Mouse (Mus musculus) T-helper 1 cell (primary cell): ENCODE data around the gene Coq10a.
"Not testable (repeated sequence)": the region's sequence is repeated elsewhere in the genome, so short reads cannot be mapped to it uniquely, and the experiment has no call there.

Experiments used
- in situ Hi-C: fragments of 300-600 bp; cut with MboI, MseI; formaldehyde crosslinking; loops from one replicate; pipeline ENCODE4 v1.15.1; 2025; ENCODE audit warnings: high pct_unique_total_duplicates

The Coq10a gene

GRCm38 (mm10) chr10:128344568-128345275 is 24.1 kb downstream of the Coq10a start:
- in situ Hi-C loops: no loop called here

- in situ Hi-C loops: no loop called here
Observed at GRCm38 (mm10) chr10:128343436-128343835, 25.4 kb downstream of the Coq10a start.

GRCm38 (mm10) chr10:128340257-128340656 is 28.5 kb downstream of the Coq10a start:
- in situ Hi-C loops: no loop called here

GRCm38 (mm10) chr10:128338948-128339347 is 29.8 kb downstream of the Coq10a start:
- in situ Hi-C loops: no loop called here

GRCm38 (mm10) chr10:128338415-128338814 is 30.4 kb downstream of the Coq10a start:
- in situ Hi-C loops: no loop called here

GRCm38 (mm10) chr10:128337306-128338181 is 31.3 kb downstream of the Coq10a start, which contains the start of gene Cs:
TSS of gene Cs (plus strand) at chr10:128337734.
- in situ Hi-C loops: no loop called here

GRCm38 (mm10) chr10:128336597-128336996 is 32.2 kb downstream of the Coq10a start:
- in situ Hi-C loops: no loop called here

- in situ Hi-C loops: no loop called here
Observed at GRCm38 (mm10) chr10:128336195-128336594, 32.6 kb downstream of the Coq10a start.

GRCm38 (mm10) chr10:128335582-128335981 is 33.2 kb downstream of the Coq10a start:
- in situ Hi-C loops: no loop called here

GRCm38 (mm10) chr10:128332358-128333249 is 36.2 kb downstream of the Coq10a start:
- in situ Hi-C loops: not testable (repeated sequence)

GRCm38 (mm10) chr10:128327610-128328009 is 41.2 kb downstream of the Coq10a start:
- in situ Hi-C loops: no loop called here

GRCm38 (mm10) chr10:128326825-128327224 is 42.0 kb downstream of the Coq10a start:
- in situ Hi-C loops: no loop called here

- in situ Hi-C loops: no loop called here
Observed at GRCm38 (mm10) chr10:128323516-128323915, 45.3 kb downstream of the Coq10a start.

- in situ Hi-C loops: no loop called here
Observed at GRCm38 (mm10) chr10:128322141-128323108, 46.4 kb downstream of the Coq10a start, which contains the start of gene Cnpy2. TSS of gene Cnpy2 (plus strand) at chr10:128322459.

- in situ Hi-C loops: no loop called here
Observed at GRCm38 (mm10) chr10:128321641-128322040, 47.2 kb downstream of the Coq10a start.

- in situ Hi-C loops: no loop called here
Observed at GRCm38 (mm10) chr10:128315578-128315977, 53.2 kb downstream of the Coq10a start.
